Mouse (Mus musculus): ENCODE data around the gene Atg101.

GRCm38 (mm10) chr15:101298550-101298949, 14.5 kb downstream of the Atg101 start:
- TF ChIP-seq CTCF (IDR thresholded peaks at IDR 0.05) = no peak
- TF ChIP-seq EP300 (IDR thresholded peaks at IDR 0.05) = no peak
